Mouse (Mus musculus): ENCODE measurements at regions not wholly inside any gene's neighbourhood (a gene's known extent, or its start where the extent isn't known, plus 50 kb on each side); places are given as distances from the start of the nearest gene placed in this dataset.

- no peak for DNase-seq (ENCODE audit: low read depth, low spot score)
Observed at GRCm38 (mm10) chr2:174848981-174849681, 88.7 kb downstream of the Edn3 start.

GRCm38 (mm10) chr2:174850860-174851259, 90.4 kb downstream of the Edn3 start:
- no peak for DNase-seq (ENCODE audit: low read depth, low spot score)

GRCm38 (mm10) chr2:174851525-174852330, 91.3 kb downstream of the Edn3 start:
- DNase-seq (ENCODE audit: low read depth, low spot score) = peak; percentile 88

DNA sequence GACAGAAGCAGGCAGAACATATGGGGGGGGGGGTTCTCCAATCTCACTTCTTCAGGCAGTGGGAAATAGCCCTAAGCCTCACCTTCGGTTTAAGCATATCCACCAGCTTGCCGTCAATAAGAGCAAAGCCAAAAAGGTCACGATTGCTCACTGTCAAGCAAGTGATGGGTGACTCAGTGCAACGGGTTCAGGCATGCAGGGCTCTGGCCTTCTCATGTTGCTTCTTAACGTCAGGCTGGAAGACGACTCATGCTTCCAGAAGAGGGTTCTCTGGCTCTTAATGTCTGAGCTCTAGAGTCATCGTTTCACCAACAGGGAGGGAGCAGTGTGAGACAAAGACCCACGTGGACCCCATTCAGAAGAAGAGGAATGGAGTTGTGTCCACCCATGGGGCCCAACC, 93.4 kb downstream of the Edn3 start:
- DNase-seq (ENCODE audit: low read depth, low spot score) = no peak

DNA sequence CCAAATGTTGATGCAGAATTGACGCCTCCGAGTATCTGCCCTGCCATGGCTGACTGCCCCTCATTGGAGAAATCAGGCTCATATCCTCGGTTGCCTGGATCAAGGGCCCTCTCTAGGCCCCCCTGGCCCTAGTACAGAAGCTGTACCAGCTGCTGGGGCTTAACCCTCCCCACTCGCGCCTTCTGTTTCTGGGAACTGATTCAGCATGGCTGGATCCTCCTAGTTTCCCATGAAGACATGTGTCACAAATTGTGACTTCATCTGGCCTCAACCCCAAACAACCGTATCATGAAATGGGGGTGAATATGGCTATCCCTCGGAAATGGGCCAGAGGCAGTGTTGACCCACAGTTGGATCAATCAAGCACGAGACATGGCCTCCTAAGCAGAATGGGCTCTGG, 95.1 kb downstream of the Edn3 start:
- DNase-seq (ENCODE audit: low read depth, low spot score) = no peak

- no peak for DNase-seq (ENCODE audit: low read depth, low spot score)
Observed at GRCm38 (mm10) chr2:174856135-174856534, 95.7 kb downstream of the Edn3 start.

DNA sequence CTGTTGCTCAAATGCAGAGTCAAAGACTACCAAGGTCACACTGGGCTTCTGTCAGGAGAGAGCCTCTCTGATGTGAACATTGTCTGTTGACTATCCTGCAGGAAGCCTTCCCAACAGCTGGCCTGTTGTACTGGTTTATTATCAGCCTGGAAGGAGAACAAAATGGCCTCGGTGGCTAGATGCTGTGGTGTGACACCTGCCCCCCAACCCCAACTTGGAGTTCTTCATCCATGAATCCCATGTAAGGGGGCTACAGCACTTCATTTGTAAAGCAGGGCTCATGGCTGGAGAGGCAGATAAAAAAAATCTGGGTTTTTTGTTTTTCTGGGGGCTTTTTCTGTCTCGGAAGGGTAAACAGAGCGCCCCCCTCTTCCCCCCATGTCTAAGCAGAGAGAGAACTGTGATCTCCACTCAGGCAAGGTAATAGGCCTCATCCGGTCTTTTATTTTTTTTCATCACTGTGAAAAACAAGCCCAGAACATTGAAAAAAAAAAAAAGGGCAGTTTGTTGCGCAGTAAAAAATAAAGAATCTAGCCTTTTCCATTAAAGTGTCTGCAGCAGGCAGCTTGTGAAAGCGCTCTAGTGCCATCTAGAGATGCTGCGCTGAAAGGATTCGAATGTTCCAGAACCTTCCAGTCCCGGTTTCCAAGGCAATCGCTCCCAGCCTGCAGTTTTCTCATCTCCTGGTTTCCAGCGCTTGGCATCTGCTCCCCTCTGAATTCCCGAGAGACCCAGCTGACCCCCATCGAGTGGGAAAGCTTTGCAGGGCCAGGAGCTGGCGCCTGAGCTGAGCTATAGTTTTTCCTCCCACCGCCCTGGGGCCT, 97.8 kb downstream of the Edn3 start:
- peak; percentile 95 for DNase-seq (ENCODE audit: low read depth, low spot score)

DNA sequence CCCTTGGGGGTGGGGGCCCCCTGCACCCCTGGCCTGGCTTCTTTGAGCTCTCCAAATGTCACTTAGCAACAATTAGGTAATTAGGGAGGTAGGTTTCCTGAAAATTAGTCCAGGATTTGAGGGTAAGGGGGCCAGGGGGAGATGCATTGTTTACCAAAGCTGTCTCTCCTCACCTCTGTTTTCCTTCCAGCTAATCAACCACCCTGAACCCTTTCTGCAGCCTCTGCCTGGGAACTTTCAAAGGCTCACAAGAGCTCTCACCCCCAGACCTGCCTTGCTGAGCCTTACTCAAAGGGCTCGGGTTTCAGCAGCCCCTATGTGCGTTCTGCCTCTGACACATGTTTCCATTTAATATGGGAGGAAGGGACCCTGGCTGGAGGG, 98.4 kb downstream of the Edn3 start:
- DNase-seq (ENCODE audit: low read depth, low spot score) = peak; percentile 92

DNA sequence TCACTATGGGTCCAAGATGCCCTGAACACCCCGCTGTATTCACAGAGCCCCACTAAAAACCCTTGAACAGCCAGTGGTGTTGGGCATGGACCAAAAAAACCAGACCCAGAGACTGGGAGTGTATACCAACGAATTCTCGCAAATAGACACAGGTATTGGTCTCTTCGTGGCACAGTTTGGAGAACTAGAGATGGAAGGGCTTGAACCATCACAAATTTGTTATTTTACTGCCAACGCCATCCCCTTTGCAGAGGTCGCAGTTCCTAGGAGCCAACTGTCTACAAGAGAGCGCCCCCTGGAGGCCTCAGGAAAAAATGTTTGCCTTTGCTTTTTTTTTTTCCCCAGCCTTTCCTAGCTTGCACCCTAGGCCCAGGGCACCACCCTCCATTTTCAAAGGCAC, 99.1 kb downstream of the Edn3 start:
- DNase-seq (ENCODE audit: low read depth, low spot score) = peak; percentile 33

GRCm38 (mm10) chr2:174864657-174865056, 104.2 kb downstream of the Edn3 start:
- no peak for DNase-seq (ENCODE audit: low read depth, low spot score)

DNA sequence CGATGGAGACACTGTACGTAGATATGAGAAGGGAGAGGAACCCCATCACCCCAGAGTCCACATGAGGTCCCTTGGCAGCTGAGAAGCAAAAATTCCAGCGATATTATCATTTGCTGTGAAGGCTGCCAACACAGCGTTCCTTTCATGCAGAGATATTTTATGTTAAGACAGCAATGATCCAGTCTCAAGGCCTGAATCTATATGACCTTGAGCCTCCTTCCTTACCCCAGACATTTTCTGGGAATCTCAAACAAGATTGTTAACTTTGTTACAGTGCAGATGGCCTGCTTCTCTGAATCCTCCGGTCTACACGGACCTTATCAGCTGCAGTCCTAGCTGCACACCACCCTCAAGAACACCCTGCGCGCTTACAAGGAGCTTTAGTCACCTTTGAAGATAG, 106.1 kb downstream of the Edn3 start:
- DNase-seq (ENCODE audit: low read depth, low spot score) = no peak

DNA sequence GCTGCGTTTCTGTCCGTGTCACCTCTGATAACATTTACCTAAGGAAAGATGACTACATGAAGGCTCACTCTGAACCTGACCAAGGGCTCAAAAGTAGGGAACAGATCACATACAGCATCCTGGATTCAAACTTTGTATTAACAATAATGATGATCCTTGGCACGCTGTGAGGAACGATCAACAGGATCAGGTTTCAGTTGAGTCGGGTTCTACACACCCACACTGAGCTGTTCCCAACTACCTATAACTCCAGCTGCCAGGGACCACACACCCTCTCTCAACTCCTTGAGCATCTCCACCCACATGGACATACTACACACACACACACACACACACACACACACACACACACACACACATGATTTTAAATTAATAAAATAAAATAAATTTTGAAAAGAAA, 107.0 kb downstream of the Edn3 start:
- no peak for DNase-seq (ENCODE audit: low read depth, low spot score)

DNA sequence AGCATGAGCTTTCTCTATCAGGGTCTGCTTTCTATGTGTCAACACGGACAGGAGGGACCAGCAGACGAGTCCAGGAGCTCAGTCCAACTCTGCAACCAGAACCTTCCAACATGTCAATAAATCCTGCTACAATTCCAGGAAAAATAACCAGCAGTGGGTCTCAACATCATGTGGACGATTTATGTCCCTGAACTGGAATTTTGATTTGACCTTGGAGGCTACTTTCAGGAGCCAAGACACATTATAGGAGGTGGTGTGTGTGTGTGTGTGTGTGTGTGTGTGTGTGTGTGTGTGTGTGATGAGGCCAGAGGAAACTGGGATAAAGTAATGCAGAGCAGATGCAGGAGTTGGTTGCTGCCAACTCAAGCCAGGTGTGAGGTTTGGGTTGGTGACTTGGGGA, 107.8 kb downstream of the Edn3 start:
- DNase-seq (ENCODE audit: low read depth, low spot score) = no peak

DNA sequence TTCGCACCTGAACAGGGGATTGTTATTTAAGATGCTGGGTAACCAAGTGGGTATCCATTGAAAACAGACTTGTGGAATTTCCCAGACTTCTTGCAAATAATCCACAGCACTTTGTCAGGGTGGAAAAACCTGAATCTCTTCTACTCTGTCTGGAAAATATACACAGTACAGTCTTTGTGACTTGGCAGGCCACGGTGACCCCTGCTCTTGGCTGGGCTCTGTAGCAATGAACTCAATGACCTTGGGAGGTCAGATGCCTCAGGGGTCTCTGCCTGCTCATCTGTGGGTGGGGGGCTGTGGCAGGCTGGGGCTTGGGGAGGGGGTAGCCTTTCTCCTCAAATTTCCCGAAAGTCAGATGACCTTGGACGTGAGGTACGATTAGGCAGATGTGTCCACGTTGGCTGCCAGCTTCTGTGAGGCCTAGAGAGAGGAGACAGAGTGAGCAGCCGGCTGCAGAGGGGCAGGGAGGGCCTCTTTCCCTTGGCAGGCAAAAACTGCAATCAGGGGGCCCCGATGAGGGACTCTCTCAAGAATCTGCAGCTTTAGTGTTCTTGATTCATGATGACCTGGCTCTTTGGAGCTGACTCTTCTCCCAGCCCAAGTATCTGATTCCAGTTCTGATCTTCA, 108.4 kb downstream of the Edn3 start:
- DNase-seq (ENCODE audit: low read depth, low spot score) = no peak

DNA sequence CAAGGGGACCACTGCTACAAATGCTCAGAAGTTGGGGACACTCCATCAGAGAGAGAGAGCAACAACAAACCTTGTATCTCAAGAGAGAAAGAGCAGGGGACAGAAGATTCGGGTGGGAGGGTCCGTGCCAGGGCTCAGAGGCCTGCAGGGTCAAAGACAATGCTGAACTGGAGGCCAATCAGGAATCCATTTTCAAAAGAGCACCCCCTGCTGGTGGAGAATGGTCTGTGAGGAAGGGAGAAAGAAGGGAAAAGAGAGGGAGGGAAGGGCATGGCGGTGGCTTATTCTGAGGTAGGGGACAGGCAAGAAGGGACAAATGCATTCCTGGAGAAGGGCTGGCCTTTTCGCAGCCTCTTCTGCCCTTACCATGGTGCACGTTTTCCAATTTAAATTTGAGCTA, 109.9 kb downstream of the Edn3 start:
- no peak for DNase-seq (ENCODE audit: low read depth, low spot score)

GRCm38 (mm10) chr2:174871225-174871624, 110.8 kb downstream of the Edn3 start:
- no peak for DNase-seq (ENCODE audit: low read depth, low spot score)

DNA sequence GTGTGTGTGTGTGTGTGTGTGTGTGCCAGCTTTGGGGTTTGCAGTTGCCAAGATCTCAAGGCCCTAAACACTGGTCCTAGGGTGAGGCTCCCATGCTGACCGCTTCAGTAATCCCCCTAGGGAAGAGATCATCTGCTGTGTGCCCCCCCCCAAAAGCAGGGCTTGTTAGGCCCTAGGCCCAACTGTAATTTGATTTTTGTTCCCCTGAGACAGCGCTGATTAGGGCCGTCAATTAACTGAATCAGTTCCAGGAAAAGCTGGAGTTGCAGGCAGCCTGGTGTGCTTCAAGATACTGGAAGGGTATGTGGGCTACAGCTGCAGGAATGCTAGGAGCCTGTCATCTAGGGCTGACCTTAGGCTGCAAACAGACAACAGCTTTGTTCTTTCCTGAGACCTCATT, 111.4 kb downstream of the Edn3 start:
- DNase-seq (ENCODE audit: low read depth, low spot score) = no peak

GRCm38 (mm10) chr2:174876886-174877285, 116.5 kb downstream of the Edn3 start:
- DNase-seq (ENCODE audit: low read depth, low spot score) = no peak

GRCm38 (mm10) chr2:174878979-174879378, 118.6 kb downstream of the Edn3 start:
- DNase-seq (ENCODE audit: low read depth, low spot score) = no peak

- DNase-seq (ENCODE audit: low read depth, low spot score) = no peak
Observed at GRCm38 (mm10) chr2:174880659-174881058, 120.2 kb downstream of the Edn3 start.

- no peak for DNase-seq (ENCODE audit: low read depth, low spot score)
Observed at GRCm38 (mm10) chr2:174884232-174885225, 124.1 kb downstream of the Edn3 start.

Data from forelimb bud, embryonic 11.5 days (tissue).